Mouse (Mus musculus) macrophage (primary cell): ENCODE results near the gene Prpf8. TPM values are rescaled to one million over a fixed set of nuclear protein-coding genes. Genes with fewer than 3 reads are reported as not detected.

ENCODE experiments used
- H3K27ac ChIP-seq: fragments of 350-480 bp; formaldehyde crosslinking; 2 replicates; pipeline ENCODE4 v1.9.0; 2021
- H3K36me3 ChIP-seq: fragments of 350-480 bp; formaldehyde crosslinking; 2 replicates; pipeline ENCODE4 v1.9.0; 2021; ENCODE audit errors: inconsistent target
- H3K4me3 ChIP-seq: fragments of 350-480 bp; formaldehyde crosslinking; 2 replicates; pipeline ENCODE4 v1.9.0; 2021; ENCODE audit errors: inconsistent target
- H3K79me2 ChIP-seq: fragments of 350-480 bp; formaldehyde crosslinking; 2 replicates; pipeline ENCODE4 v1.9.0; 2021; ENCODE audit errors: inconsistent target
- WGBS: methylation state at CpG from one replicate; pipeline ENCODE4 v1.1.7; 2026; ENCODE audit warnings: inconsistent platforms; ENCODE audit not compliant: missing documents; 5-methylcytosine and 5-hydroxymethylcytosine counted together
- polyA plus RNA-seq: library from polyadenylated mRNA; stranded (reverse); fragments of 250-400 nt; gene quantifications from 3 replicates; pipeline ENCODE4 v1.2.4, GENCODE M21; 2018; ENCODE audit warnings: inconsistent platforms

The Prpf8 gene
- polyA plus RNA-seq, 1 experiment from 2014 or later, result 86.0 TPM

GRCm38 (mm10) chr11:75557142-75557541, 70.5 kb downstream of the Prpf8 start:
- Histone ChIP-seq H3K36me3 (peaks cover 84% of the 10 kb centered on the region), H3K4me3 (no peak overlapping the region), H3K79me2 (peaks cover 100% of the 10 kb centered on the region), H3K27ac (no peak overlapping the region)
- WGBS, result 92% methylated on average over 6 of the region's 6 CpGs

GRCm38 (mm10) chr11:75558101-75558500, 71.5 kb downstream of the Prpf8 start:
- H3K79me2 ChIP-seq, result peaks cover 94% of the 10 kb centered on the region
- no peak overlapping the region for H3K4me3 ChIP-seq
- 80% methylated on average over 1 of the region's 1 CpGs for WGBS
- H3K36me3 ChIP-seq, result peaks cover 84% of the 10 kb centered on the region
- H3K27ac ChIP-seq, result no peak overlapping the region

Other genes with a start within 250 kb of the Prpf8 start
- 37.9 to 93.2 TPM (median 39.5 TPM) in 3 replicates for gene Rpa1, start 138.5 kb upstream of the Prpf8 start, polyA plus RNA-seq
- 3.6 to 6.3 TPM (median 5.0 TPM) in 3 replicates for gene Smyd4, start 138.4 kb upstream of the Prpf8 start, polyA plus RNA-seq
- 0.86 to 1.0 TPM in 2 of 3 replicates, not detected in the other for gene Serpinf1, start 64.1 kb upstream of the Prpf8 start, polyA plus RNA-seq
- gene Serpinf2, start 47.2 kb upstream of the Prpf8 start, polyA plus RNA-seq, result 0.11 TPM in 1 of 3 replicates, not detected in the others
- 45.8 to 53.6 TPM (median 49.5 TPM) in 3 replicates for gene Wdr81, start 32.1 kb upstream of the Prpf8 start, polyA plus RNA-seq
- 2.5 to 4.9 TPM (median 4.5 TPM) in 3 replicates for gene Tlcd2, start 25.1 kb upstream of the Prpf8 start, polyA plus RNA-seq
- gene Rilp, start 23.3 kb downstream of the Prpf8 start, polyA plus RNA-seq, result 6.6 to 7.4 TPM (median 7.1 TPM) in 3 replicates
- gene Scarf1, start 26.7 kb downstream of the Prpf8 start, polyA plus RNA-seq, result 8.6 to 19.0 TPM (median 16.2 TPM) in 3 replicates
- gene Slc43a2, start 44.9 kb downstream of the Prpf8 start, polyA plus RNA-seq, result 250 to 450 TPM (median 359 TPM) in 3 replicates
- 282 to 582 TPM (median 340 TPM) in 3 replicates for gene Pitpna, start 101.3 kb downstream of the Prpf8 start, polyA plus RNA-seq
- 20.3 to 48.0 TPM (median 38.4 TPM) in 3 replicates for gene Inpp5k, start 144.2 kb downstream of the Prpf8 start, polyA plus RNA-seq
- 62.9 to 77.4 TPM (median 64.6 TPM) in 3 replicates for gene Myo1c, start 163.7 kb downstream of the Prpf8 start, polyA plus RNA-seq
- gene Crk, start 192.4 kb downstream of the Prpf8 start, polyA plus RNA-seq, result 52.3 to 73.1 TPM (median 60.5 TPM) in 3 replicates
- gene Ywhae, start 246.1 kb downstream of the Prpf8 start, polyA plus RNA-seq, result 317 to 1,145 TPM (median 466 TPM) in 3 replicates